Mouse (Mus musculus) hindbrain, embryonic 12.5 days (tissue): ENCODE data around the gene Nptx1. TPM values are rescaled to one million over a fixed set of nuclear protein-coding genes. Genes with fewer than 3 reads are reported as not detected.

Experiments
- ATAC-seq: fragments of 200-750 bp; cut with Nextera tagmentation; 2 replicates; pipeline ENCODE4 v1.8.0; 2017; ENCODE audit warnings: moderate TSS enrichment; ENCODE audit not compliant: low FRiP score
- H3K27ac ChIP-seq: fragments of 300-500 bp; sonication (generic); 2 replicates; pipeline ENCODE4 v1.5.1; 2016; ENCODE audit warnings: mild to moderate bottlenecking
- H3K27me3 ChIP-seq: fragments of 300-500 bp; sonication (generic); 2 replicates; pipeline ENCODE4 v1.6.1; 2016; ENCODE audit warnings: mild to moderate bottlenecking
- H3K36me3 ChIP-seq: fragments of 300-500 bp; sonication (generic); 2 replicates; pipeline ENCODE4 v1.6.1; 2016; ENCODE audit warnings: mild to moderate bottlenecking
- H3K4me1 ChIP-seq: fragments of 300-500 bp; sonication (generic); 2 replicates; pipeline ENCODE4 v1.6.1; 2016
- H3K4me2 ChIP-seq: fragments of 300-500 bp; sonication (generic); replicated peaks from 2 replicates; pipeline ENCODE4 v1.6.1; 2016; ENCODE audit warnings: mild to moderate bottlenecking
- H3K4me3 ChIP-seq: fragments of 300-500 bp; sonication (generic); 2 replicates; pipeline ENCODE4 v1.5.1; 2016; ENCODE audit warnings: mild to moderate bottlenecking
- H3K9ac ChIP-seq: fragments of 300-500 bp; sonication (generic); 2 replicates; pipeline ENCODE4 v1.6.1; 2016; ENCODE audit warnings: mild to moderate bottlenecking, moderate library complexity
- H3K9me3 ChIP-seq: fragments of 300-500 bp; sonication (generic); replicated peaks from 2 replicates; pipeline ENCODE4 v1.6.1; 2016; ENCODE audit warnings: mild to moderate bottlenecking
- WGBS: fragments of 180-500 bp; shearing (Covaris S2); methylation state at CpG from one replicate; pipeline ENCODE4 v1.1.7; 2016; 5-methylcytosine and 5-hydroxymethylcytosine counted together
- polyA plus RNA-seq: library from polyadenylated mRNA; unstranded; fragments of >200 nt; fragmentation: Nextera tagmentation; extraction: Ambion mirVana; gene quantifications from 2 replicates; pipeline ENCODE4 v1.2.1, GENCODE M21; 2016

Gene Nptx1
- polyA plus RNA-seq, result 14.8 and 15.2 TPM in 2 replicates

GRCm38 (mm10) chr11:119547183-119547921 is at the start of gene Nptx1:
Gene Nptx1, minus strand, starts transcription at chr11:119547753.
- Histone ChIP-seq H3K36me3 (no peaks in the 10 kb centered on the region), H3K4me2 (peak within 1 kb of the TSS; percentile 98), H3K9ac (peak within 1 kb of the TSS; percentile 85), H3K4me3 (peak within 1 kb of the TSS; percentile 66), H3K4me1 (peaks cover 85% of the 10 kb centered on the region), H3K27me3 (peaks cover 98% of the 10 kb centered on the region), H3K9me3 (no peaks in the 10 kb centered on the region), H3K27ac (peak within 1 kb of the TSS; percentile 64)
- ATAC-seq, result peak; percentile 53
- WGBS, result under 1% methylated on average over 74 of the region's 90 CpGs

GRCm38 (mm10) chr11:119593966-119594365 is 46.4 kb upstream of the Nptx1 start:
- Histone ChIP-seq H3K4me3 (no peak overlapping the region), H3K27ac (no peak overlapping the region), H3K27me3 (no peaks in the 10 kb centered on the region), H3K36me3 (no peaks in the 10 kb centered on the region), H3K9me3 (no peaks in the 10 kb centered on the region), H3K4me1 (peaks cover 3% of the 10 kb centered on the region; the same call in 1 of the 2 replicates), H3K4me2 (no peak overlapping the region), H3K9ac (no peak overlapping the region)
- ATAC-seq, result no peak
- WGBS, result 38% methylated on average over 3 of the region's 3 CpGs

GRCm38 (mm10) chr11:119589242-119589641 is 41.7 kb upstream of the Nptx1 start:
- Histone ChIP-seq H3K4me3 (no peak overlapping the region), H3K9ac (no peak overlapping the region), H3K27me3 (no peaks in the 10 kb centered on the region), H3K27ac (no peak overlapping the region), H3K9me3 (no peaks in the 10 kb centered on the region), H3K4me2 (no peak overlapping the region), H3K36me3 (no peaks in the 10 kb centered on the region), H3K4me1 (peaks cover 11% of the 10 kb centered on the region)
- no peak for ATAC-seq
- 87% methylated on average over 7 of the region's 7 CpGs for WGBS

- Histone ChIP-seq H3K4me2 (no peak overlapping the region), H3K27ac (no peak overlapping the region), H3K9ac (no peak overlapping the region), H3K36me3 (no peaks in the 10 kb centered on the region), H3K9me3 (no peaks in the 10 kb centered on the region), H3K4me1 (peaks cover 8% of the 10 kb centered on the region), H3K4me3 (no peak overlapping the region), H3K27me3 (no peaks in the 10 kb centered on the region)
- WGBS, result 76% methylated on average over 5 of the region's 5 CpGs
- ATAC-seq, result no peak
These were observed 39.6 kb upstream of the Nptx1 start for GRCm38 (mm10) chr11:119587112-119587511.

- peaks cover 8% of the 10 kb centered on the region for H3K4me1 ChIP-seq
- no peaks in the 10 kb centered on the region for H3K36me3 ChIP-seq
- H3K4me3 ChIP-seq, result no peak overlapping the region
- H3K27me3 ChIP-seq, result no peaks in the 10 kb centered on the region
- WGBS, result 77% methylated on average over 4 of the region's 4 CpGs
- H3K4me2 ChIP-seq, result no peak overlapping the region
- 0 out of 2 replicates have a peak overlapping the region, but pooled peaks have one; percentile 3 for H3K27ac ChIP-seq
- no peaks in the 10 kb centered on the region for H3K9me3 ChIP-seq
- no peak for ATAC-seq
- H3K9ac ChIP-seq, result no peak overlapping the region
These were observed 39.0 kb upstream of the Nptx1 start for GRCm38 (mm10) chr11:119586511-119586910.

- Histone ChIP-seq H3K36me3 (no peaks in the 10 kb centered on the region), H3K27me3 (no peaks in the 10 kb centered on the region), H3K4me3 (no peak overlapping the region), H3K9me3 (no peaks in the 10 kb centered on the region), H3K4me1 (peaks cover 18% of the 10 kb centered on the region), H3K27ac (no peak overlapping the region), H3K4me2 (no peak overlapping the region), H3K9ac (no peak overlapping the region)
- no peak for ATAC-seq
- WGBS, result 82% methylated on average over 2 of the region's 2 CpGs
These were observed 30.2 kb upstream of the Nptx1 start for GRCm38 (mm10) chr11:119577721-119578120.

- Histone ChIP-seq H3K27me3 (no peaks in the 10 kb centered on the region), H3K36me3 (no peaks in the 10 kb centered on the region), H3K9me3 (no peaks in the 10 kb centered on the region), H3K4me3 (no peak overlapping the region), H3K4me1 (peaks cover 24% of the 10 kb centered on the region), H3K4me2 (no peak overlapping the region), H3K9ac (no peak overlapping the region), H3K27ac (no peak overlapping the region)
- 5% methylated on average over 4 of the region's 4 CpGs for WGBS
- ATAC-seq, result no peak
These were observed 29.3 kb upstream of the Nptx1 start for GRCm38 (mm10) chr11:119576855-119577254.

- ATAC-seq, result no peak
- Histone ChIP-seq H3K4me2 (no peak overlapping the region), H3K27ac (0 out of 2 replicates have a peak overlapping the region, but pooled peaks have one; percentile 3), H3K9ac (no peak overlapping the region), H3K9me3 (no peaks in the 10 kb centered on the region), H3K36me3 (no peaks in the 10 kb centered on the region), H3K4me3 (no peak overlapping the region), H3K4me1 (peaks cover 24% of the 10 kb centered on the region), H3K27me3 (no peaks in the 10 kb centered on the region)
- WGBS, result 45% methylated on average over 15 of the region's 15 CpGs
These were observed 24.9 kb upstream of the Nptx1 start for GRCm38 (mm10) chr11:119572316-119573010.

- Histone ChIP-seq H3K4me3 (no peak overlapping the region), H3K36me3 (no peaks in the 10 kb centered on the region), H3K27me3 (peaks cover 36% of the 10 kb centered on the region), H3K4me2 (no peak overlapping the region), H3K4me1 (peaks cover 24% of the 10 kb centered on the region), H3K27ac (no peak overlapping the region), H3K9me3 (no peaks in the 10 kb centered on the region), H3K9ac (no peak overlapping the region)
- ATAC-seq, result no peak
- 60% methylated on average over 5 of the region's 5 CpGs for WGBS
These were observed 18.6 kb upstream of the Nptx1 start for GRCm38 (mm10) chr11:119566188-119566587.

GRCm38 (mm10) chr11:119565684-119566083 is 18.1 kb upstream of the Nptx1 start:
- peaks cover 38% of the 10 kb centered on the region for H3K27me3 ChIP-seq
- H3K27ac ChIP-seq, result no peak overlapping the region
- H3K9me3 ChIP-seq, result no peaks in the 10 kb centered on the region
- no peak overlapping the region for H3K4me2 ChIP-seq
- 30% methylated on average over 10 of the region's 10 CpGs for WGBS
- ATAC-seq, result no peak; the same call in 1 of the 2 replicates
- no peak overlapping the region for H3K9ac ChIP-seq
- H3K36me3 ChIP-seq, result no peaks in the 10 kb centered on the region
- no peak overlapping the region for H3K4me3 ChIP-seq
- H3K4me1 ChIP-seq, result peaks cover 24% of the 10 kb centered on the region

- WGBS, result 57% methylated on average over 7 of the region's 7 CpGs
- Histone ChIP-seq H3K4me1 (peaks cover 25% of the 10 kb centered on the region), H3K36me3 (no peaks in the 10 kb centered on the region), H3K4me2 (no peak overlapping the region), H3K9ac (no peak overlapping the region), H3K27ac (no peak overlapping the region), H3K27me3 (peaks cover 38% of the 10 kb centered on the region), H3K4me3 (no peak overlapping the region), H3K9me3 (no peaks in the 10 kb centered on the region)
- ATAC-seq, result no peak
These were observed 17.5 kb upstream of the Nptx1 start for GRCm38 (mm10) chr11:119565021-119565420.

- ATAC-seq, result no peak
- no peak overlapping the region for H3K27ac ChIP-seq
- H3K9ac ChIP-seq, result no peak overlapping the region
- H3K36me3 ChIP-seq, result no peaks in the 10 kb centered on the region
- H3K4me1 ChIP-seq, result peaks cover 32% of the 10 kb centered on the region
- peaks cover 38% of the 10 kb centered on the region for H3K27me3 ChIP-seq
- H3K4me2 ChIP-seq, result no peak overlapping the region
- H3K9me3 ChIP-seq, result no peaks in the 10 kb centered on the region
- H3K4me3 ChIP-seq, result no peak overlapping the region
- 81% methylated on average over 10 of the region's 10 CpGs for WGBS
These were observed 16.8 kb upstream of the Nptx1 start for GRCm38 (mm10) chr11:119564383-119564782.
